Mouse (Mus musculus): ENCODE data around the gene Crlf1.

Crlf1 gene

DNA sequence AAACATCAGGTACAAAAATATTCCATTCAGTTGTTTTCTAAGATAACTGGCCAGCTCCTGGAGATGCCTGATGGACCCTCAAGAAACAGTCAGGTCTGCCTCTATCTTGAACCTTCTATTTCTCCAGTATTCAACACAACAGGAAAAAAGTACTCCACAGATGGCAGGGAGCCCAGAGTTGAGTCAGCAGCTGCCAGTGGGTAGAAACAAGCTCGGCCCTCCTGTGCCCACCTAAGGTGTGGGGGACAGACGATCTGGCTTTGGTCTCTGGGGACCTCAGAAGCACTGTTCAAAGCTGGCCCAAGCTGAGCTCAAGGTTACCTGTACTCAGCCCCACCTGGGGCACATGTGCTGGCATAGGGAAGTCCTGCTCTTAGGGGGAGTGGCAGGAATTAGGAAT is 20.5 kb downstream of the Crlf1 start:
- DNase-seq (ENCODE audit: extremely low read depth, insufficient read length, low spot score) = peak; percentile 76

DNA sequence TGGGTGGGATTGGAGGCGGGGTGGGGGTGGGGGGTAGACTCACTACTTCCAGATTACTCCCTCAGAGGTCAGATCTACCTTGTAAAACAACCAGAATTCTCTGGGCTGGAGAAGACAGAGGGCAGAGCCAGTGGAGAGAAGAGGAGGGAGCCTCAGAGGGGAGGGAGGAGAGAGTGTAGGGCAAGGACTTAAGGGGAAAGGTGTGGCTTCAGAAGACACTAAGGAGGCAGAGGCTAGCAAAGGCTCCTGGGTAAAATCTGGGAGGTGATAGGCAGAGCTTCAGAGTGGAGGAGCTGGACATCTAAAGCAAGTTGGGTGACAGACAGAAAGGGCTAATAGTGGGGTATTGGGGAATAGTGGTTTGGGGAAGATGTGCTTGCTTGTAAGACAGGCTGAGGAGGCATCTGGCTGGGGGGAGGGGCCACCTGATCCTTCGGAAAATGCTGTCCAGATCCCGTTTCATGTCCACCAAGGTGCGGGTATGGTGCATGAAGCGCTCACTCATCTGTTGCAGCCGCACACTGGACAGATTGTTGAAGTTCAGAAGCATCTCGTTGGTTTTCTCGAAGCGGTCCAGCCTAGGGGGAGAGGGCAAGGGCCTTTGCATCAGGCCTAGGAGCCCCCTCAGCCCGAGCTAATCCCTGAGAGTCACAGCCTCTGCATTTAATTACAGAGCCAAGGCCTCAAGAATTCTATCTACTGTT is 25.1 kb downstream of the Crlf1 start:
- no peak for DNase-seq (ENCODE audit: extremely low read depth, insufficient read length, low spot score)

DNA sequence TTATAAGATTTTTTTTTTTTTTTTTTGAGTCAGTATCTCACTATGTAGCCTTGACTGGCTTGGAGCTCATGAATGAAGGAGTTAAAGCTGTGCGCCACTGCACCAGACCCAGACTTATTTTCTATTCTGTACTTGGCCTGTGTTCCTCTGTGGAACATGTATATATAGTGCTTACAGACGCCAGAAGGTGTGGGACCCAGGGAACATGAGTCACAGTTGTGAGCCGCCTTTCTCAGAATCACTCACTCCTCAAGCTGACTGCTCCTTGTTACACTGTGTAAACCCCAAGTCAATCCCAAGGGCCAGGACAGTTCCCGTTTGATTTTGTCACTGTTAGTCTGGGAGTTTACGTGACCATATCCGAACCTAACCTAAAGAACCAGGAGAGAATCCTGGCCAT is 26.1 kb downstream of the Crlf1 start:
- no peak for DNase-seq (ENCODE audit: extremely low read depth, insufficient read length, low spot score)

DNA sequence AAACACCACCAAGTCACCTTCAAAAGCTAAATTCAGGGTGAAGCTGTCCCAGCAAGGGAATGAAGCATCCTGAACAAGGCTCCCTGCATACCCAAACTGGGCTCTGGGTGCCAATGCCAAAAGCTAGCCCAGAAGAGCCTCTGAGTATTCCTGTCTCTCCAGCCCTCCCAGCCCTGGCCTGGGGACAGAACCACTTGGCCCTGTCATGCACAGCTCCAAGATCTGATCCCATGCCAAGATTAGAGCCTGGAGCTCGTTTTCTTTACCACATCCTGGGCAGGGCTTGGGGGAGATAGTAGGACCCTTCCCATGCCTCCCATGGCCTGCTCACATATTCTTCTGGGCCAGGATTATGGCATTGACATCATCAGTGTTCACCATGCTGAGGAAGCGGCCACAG is 26.6 kb downstream of the Crlf1 start:
- no peak for DNase-seq (ENCODE audit: extremely low read depth, insufficient read length, low spot score)

DNA sequence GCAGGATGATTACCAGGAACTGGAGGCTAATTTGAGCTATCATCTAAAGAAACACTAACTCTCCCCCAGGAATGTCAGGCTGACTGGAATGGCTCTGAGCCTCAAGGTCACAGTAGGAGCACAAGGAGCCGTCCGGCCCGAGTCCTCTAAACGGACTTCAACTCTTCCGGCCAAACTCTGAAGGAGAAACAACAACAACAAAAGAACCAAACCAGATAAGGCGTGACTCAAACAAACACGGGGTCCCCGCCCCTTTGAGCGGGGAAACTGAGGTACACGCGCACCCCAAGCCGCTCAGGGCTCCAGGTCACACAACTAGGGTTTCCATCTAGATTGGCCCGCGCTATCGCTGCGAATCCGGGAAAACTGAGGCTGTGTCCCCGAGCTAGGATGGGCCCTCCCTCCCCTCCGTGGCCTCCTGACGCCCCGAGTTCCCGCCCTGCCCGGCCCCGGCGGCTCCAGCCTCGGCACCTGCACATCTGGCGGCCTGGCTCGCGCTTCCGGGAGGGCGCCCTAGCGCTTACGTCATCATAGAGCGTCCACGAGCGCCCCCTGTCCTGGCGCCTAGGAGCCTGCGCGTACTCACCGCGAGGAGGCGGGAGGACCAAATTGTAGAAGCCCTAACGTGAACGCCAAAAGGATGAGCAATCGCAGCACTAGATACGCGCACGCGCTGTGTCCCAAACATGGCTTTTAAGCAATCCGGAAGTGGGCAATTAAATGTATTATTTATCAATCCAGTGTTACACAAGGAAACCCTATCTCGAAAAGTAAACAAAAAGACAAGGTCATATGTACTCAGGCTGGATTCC is 29.8 kb downstream of the Crlf1 start:
- peak; percentile 94 for DNase-seq (ENCODE audit: extremely low read depth, insufficient read length, low spot score)

DNA sequence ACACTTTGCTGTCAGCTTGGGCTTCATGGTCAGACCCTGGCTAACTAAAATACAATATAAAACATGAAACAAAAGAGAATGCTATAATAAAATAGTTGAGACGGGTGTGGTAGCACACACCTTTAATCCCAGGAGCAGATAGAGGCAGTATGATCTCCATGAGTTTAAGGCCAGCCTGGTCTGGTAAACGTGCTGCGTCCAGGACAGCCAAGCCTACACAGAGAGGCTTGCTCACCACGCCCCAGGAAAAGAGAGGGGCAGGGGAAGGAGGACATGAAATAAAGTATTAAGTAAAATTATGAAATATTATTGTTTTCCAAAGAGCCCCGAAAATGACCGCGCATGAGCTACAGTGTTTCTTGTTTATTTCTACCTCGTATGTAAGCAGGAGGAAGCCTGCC is 34.2 kb downstream of the Crlf1 start:
- no peak for DNase-seq (ENCODE audit: extremely low read depth, insufficient read length, low spot score)

DNA sequence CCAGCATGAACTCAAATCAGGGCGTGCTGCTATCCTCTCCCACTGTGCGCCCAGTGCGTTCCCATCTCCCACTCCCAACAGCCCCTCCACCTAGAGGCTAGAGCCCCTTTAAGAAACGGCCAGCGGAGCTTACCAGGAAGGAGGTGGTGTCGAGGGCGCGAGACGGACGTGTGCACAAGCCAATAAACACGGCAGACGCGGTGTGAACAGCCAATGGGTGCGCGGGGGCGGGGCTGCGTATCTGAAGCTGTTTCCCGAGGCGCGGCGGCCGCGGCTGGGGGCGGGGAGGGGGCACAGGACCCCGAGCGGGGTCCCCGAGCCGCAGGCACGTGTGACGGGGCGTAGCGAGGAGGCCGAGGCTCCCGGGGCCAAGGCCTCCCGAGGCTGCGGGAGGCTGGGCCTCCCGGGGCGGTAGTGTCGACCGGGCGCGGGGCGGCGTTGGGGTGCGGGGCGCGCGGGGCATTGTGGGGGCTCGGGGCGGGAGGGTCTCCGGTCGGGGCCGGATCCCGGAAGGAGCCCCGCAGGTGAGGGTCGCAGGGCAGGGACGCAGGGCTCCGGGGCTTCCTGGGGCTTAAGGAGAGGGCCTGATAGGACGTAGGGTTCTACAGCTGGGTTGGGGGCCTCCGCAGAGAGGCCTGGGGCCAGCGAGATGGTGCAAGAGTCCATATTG is 34.7 kb downstream of the Crlf1 start, which contains the start of the genes Fkbp8 and Kxd1:
Fkbp8 (plus strand) TSS at position 213 of the 670 bp plus-strand sequence.
Kxd1 (minus strand) TSS at position 445 of the 670 bp plus-strand sequence.
- DNase-seq (ENCODE audit: extremely low read depth, insufficient read length, low spot score) = peak; percentile 96

DNA sequence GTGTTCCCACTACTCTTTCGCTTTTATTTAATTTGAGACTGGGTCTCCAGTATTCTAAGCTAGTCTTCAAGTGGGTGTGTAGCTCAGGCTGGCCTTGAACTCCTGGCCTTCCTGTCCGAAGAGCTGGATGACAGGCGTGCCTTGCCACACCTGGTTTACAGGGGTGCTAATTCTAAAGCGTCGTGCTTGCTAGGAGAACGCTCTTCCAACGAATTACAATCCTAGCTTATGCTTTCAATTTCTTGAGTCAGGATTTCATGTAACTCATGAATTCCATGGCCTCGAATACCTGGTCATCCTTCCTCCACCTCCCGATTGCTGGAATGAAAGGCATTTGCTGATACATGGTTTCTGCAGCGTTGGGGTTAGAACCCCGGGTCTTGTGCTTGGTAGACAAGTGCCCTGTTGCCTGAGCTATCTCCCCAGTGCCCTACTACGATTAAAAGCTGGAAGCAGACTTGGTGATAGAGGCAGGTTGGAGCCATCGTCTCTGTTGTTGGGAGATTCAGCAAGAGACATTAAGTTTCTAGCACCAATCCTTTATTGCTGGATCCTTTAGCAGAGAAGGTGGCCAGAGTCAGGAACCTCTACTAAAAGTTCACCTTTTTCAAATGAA is 35.3 kb downstream of the Crlf1 start:
- no peak for DNase-seq (ENCODE audit: extremely low read depth, insufficient read length, low spot score)

DNA sequence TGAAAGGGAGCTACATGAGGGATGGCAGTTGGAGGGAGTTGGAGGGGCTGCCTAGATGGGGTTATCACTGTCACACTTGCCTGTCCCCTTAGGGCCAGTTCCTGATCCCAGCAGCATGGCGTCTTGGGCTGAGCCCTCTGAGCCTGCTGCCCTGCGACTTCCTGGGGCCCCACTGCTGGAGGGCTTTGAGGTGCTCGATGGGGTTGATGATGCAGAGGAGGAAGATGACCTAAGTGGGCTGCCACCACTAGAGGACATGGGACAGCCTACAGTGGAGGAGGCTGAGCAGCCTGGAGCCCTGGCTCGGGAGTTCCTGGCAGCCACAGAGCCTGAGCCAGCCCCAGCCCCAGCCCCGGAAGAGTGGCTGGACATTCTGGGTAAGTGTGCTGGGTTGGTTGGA is 36.3 kb downstream of the Crlf1 start:
- DNase-seq (ENCODE audit: extremely low read depth, insufficient read length, low spot score) = no peak

DNA sequence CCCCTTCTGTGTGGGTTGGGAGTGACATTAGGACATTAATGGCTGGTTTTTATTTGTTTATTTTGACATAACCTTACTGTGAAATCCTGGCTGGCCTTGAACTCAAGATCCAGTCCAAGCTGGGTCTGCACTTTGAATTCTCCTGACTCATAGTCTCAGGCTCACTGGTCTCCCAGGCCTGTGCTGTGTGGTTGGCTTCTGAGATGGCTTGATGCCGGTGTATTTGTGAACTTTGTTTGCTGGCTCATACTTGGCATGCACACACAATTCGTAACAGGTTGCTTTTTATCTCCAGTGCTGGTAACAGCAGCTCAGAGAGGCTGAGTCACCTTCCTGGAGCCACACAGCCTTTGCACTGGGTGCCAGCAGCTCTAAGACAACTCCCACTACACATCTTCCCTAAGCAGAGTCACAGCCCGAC is 36.8 kb downstream of the Crlf1 start:
- DNase-seq (ENCODE audit: extremely low read depth, insufficient read length, low spot score) = no peak

DNA sequence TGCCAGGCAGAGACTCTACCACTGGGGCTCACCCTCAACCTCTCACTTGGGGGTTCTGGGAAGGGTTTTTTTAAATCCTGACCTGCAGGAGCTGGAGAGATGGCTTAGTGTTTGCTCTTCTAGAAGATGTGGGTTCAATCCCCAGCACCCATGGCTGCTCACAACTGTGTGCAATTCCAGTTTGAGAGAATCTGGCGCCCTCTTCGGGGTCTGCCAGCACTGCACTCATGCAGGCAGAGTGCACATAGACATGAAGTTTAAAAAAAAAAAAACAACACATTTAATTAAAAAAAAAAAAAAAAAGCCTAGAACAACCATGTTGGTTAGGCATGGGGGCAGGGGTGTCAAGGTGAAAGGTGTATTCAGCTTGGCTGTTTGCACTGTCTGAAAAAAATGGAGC is 37.4 kb downstream of the Crlf1 start:
- no peak for DNase-seq (ENCODE audit: extremely low read depth, insufficient read length, low spot score)

DNA sequence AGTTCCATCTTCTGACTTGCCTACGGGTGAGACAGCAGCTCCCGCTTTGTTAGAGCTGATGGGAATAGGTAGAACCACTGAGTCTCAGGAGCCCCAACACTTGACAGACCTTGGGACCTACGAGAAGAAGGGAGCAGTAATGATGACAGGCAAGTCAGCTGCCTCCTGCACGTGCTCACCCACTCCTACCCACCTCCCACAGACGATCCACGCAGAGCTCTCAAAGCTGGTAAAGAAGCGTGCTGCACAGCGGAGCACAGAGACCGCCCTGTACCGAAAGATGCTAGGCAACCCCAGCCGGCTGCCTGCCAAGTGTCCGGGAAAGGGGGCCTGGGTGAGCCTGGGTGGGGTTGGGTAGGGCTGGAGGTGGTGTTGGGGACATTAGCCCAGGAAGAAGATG is 41.3 kb downstream of the Crlf1 start:
- no peak for DNase-seq (ENCODE audit: extremely low read depth, insufficient read length, low spot score)

DNA sequence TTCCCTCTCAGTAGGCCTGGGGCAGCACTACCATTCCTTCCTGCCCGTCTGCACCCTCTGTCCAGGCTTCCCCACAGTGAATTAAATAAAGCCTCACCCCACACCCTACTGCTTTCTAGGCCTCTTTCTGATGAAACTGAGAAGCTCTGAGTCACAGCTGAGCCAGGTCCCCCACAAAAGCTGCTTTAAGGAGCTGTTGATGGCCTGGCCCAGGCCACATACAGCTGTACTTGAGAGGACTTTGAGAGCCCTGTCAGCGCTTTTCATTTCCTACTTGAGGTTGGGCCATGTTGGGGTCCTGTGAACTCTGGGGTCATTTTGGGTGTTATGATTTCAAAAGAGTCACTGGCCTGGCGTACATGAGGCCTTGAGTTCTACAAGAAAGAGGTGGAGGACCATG is 42.3 kb downstream of the Crlf1 start:
- no peak for DNase-seq (ENCODE audit: extremely low read depth, insufficient read length, low spot score)

DNA sequence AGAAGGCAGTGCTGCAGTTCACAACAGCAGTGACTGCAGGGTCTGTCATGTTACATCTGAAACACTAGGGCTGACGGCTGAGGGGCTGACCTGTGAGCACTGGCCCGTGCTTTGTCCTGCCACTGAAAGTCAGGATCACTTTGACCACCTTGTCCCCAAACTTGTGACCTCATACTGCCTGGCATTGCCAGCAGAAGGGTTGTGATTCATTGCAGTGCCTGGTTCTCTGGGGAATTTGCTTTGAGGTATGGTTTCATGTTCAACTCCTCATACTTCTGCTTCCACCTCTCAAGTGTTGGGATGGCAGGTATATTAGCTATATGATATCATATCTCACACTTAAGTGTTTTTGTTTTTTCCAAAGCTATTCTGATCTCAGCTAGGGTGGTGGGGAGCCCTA is 42.7 kb downstream of the Crlf1 start:
- DNase-seq (ENCODE audit: extremely low read depth, insufficient read length, low spot score) = no peak

DNA sequence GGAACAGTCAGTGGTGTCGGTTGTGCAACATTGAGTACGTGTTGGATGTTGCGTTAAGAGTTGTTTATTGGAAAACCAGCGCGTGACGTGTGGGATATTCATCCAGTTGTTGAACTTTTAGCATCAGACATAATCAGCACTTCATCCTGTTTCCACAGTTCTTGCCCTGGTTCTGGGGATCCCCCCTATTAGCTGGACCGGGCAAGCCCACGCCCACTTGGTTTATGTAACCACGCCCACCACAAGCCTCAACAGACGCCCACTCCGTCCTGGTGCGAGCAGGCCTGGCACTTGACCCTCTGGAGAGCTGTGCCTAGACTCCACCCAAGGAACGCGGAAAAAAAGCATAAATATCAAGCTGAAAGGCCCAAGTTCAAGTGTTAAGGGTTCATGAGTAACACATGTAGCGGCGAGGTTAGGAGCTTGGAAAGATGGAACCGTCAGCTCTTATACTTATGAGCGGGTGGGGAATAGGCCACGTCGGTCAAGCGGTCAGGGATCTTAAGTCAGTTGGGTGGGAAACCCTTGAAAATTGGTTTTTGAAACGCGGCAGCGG is 45.1 kb downstream of the Crlf1 start:
- peak; percentile 53 for DNase-seq (ENCODE audit: extremely low read depth, insufficient read length, low spot score)

DNA sequence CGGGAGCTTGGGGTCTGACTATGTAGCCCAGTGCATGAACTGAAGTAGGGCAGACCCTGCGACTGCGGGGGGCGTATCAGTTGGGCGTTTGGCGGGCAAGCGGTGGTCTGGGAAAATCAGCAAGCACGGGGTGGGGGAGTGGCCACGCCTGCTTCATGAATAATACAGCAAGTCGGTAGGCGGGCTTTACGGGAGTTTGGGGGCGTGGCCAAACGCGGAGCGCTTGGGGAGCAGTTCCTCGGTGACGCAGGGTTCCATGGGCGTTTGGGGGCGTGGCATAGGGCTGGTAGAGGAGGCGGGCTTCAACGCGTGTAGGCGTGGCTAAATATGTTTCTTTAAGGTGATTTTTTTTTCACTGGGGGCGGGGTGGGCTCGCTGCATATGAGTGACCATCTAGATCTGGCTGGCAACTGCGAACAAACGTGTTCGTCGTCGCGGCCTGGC is 45.7 kb downstream of the Crlf1 start:
- peak; percentile 96 for DNase-seq (ENCODE audit: extremely low read depth, insufficient read length, low spot score)

DNA sequence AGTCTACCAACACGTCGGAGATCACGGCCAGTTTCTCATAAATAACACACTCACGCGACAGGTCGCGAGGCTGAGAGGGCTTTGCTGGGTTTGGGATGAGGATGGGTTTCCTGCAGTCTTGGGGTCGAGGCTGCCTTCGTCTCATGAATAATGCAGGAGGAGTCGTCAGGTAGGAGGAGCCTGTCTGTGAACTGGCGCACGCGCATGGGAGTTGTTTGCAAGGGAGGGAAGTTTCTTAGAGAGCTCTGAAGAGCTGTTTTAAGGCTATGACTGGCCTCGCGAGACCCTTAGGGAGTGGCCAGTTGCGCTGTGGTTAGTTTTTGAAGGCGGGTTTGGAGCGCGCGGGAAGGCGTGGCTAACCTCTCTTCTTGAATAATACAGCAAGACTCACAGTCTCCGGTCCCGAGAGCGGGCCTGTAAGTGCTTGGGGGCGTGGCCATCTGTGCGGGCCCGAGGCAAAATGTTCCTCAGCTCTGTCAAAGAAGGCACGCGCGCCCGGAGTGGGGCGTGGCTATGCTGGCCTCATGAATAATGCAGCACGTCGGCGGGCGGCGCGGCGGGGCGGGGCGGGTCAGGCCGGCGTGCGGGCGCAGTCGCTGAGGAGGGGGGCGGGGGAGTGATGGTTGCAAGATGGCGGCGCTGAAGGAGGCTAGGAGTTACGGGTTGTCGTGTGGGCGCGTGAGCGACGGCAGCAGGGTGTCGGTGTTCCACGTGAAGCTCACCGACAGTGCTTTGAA is 46.3 kb downstream of the Crlf1 start, which contains the start of gene Ell:
Ell (plus strand) TSS at position 381 of the 737 bp plus-strand sequence.
- peak; percentile 98 for DNase-seq (ENCODE audit: extremely low read depth, insufficient read length, low spot score)

DNA sequence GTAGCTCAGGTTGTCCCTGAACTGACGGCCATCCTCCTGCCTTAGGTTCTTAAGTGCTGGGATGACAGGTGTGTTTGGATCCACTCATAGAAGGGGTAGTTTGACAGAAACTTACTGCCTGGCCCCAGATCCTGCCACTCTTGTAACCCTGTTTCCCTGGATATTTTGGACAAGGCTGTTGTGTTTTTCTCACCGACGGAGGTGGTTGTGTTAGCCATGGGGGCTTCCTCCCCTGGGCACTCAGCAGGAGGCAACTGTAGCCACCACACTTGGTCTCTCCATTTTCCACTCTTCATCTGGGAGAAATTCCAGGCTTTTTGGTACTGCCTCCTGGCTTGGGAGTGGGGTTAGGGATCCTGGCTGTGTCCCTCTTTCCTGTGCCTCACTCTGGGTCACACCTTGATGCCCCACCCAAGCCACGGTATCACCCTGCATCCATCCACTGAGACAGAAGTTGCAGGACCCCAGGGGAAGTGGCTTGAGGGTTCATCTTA is 47.1 kb downstream of the Crlf1 start:
- DNase-seq (ENCODE audit: extremely low read depth, insufficient read length, low spot score) = no peak

DNA sequence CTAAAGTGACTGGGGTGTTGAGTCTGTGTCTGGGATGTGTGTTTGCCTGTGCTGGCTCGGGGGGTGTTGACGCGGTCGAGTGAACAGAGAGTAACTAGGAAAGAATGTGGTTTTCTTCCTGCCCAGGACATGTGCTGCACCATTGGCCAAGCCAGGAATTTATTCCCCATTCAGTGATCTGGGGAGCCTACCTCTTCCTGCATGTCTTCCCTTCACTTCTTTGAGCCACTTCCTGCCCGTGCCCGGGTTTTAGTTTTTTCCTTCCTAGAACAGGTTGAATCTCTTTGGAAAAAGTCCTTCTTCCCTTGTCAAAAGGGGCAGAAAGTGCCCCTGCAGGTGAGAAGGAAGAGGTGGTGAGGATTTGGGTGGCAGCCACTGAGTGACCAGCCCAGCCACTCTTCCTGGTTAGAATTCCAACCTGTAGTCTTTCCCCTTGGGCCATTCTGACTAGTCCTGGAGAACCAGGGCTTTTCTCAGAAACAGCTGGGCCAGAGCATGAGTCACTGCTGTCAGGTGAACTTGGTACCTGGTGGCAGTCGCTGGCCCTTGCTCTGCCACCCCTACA is 47.6 kb downstream of the Crlf1 start:
- peak; percentile 61 for DNase-seq (ENCODE audit: extremely low read depth, insufficient read length, low spot score)

Data from 3134 (cell line).